Mouse (Mus musculus): ENCODE results near the gene Nap1l1.
A peak's percentile ranks its signal among the peaks of the same experiment; 100 is the strongest.
"Not testable (repeated sequence)": the region's sequence is repeated elsewhere in the genome, so short reads cannot be mapped to it uniquely, and the experiment has no call there.

The Nap1l1 gene

DNA sequence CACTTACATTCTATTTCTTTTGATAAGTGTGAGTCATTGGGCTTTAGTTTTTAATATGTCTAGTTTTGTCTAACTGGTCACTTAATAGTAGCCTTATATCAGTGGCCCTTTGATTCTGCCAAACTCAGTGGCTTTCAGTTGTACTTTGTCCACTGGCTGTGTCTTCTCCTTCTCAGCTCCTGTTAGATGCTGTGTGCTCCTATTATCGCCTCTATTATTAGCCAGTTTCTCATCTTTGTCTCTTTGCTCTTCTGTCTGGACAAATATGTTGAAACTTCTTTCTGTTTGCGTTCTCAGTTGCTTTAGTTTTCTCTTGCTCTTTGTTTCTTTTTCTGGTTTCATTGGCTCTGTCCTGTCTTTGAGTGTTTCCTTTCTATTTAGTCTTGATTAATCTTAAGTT, 9.6 kb downstream of the Nap1l1 start:
- DNase-seq = no peak

- DNase-seq = no peak
Observed at GRCm38 (mm10) chr10:111484079-111484478, 11.1 kb downstream of the Nap1l1 start.

DNA sequence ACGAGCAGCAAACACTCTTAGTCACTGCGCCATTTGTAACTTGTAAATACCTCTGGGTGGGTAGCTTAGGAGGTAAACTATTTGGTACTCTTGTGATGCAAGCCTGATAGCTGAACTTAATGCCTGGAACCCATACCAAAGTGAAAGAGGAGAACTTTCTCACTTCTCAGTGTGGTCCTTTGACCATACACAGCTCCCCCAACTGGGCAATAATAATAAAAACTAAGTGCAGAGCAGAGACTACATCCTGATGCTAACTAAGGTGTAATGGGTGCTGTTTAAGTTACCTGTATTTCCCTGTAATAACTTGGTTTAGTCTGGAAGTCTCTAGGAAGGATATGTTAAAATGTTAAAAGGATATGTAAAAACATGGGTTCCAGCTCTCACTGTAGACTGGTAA, 15.8 kb downstream of the Nap1l1 start:
- DNase-seq = no peak

- not testable (repeated sequence) for DNase-seq
Observed at GRCm38 (mm10) chr10:111490079-111490478, 17.1 kb downstream of the Nap1l1 start.

GRCm38 (mm10) chr10:111495888-111496287, 22.9 kb downstream of the Nap1l1 start:
- no peak for DNase-seq

GRCm38 (mm10) chr10:111499892-111500291, 26.9 kb downstream of the Nap1l1 start:
- DNase-seq = no peak

- peak; percentile 86 to 88 for DNase-seq
Observed at GRCm38 (mm10) chr10:111503071-111503470, 30.0 kb downstream of the Nap1l1 start.

GRCm38 (mm10) chr10:111503716-111504115, 30.7 kb downstream of the Nap1l1 start:
- no peak for DNase-seq

DNA sequence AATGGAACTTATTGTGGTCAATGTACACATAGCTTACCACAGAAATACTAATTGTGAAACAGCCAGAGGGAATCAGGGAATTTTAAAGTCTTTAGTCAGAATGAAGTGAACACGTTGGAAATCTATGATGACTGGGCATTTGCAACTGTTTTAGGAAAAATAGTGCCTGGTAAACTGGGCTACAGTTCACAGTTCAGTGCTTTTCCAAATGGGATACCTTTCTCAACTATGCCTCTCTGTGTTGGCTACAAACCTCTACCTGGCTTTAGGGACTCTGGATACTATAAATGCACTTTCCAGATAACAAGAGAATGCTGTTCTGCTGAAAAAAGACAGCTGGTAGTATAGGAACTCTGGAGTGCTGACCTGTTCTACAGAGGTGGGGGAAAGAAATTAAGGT, 31.6 kb downstream of the Nap1l1 start:
- no peak for DNase-seq

- no peak for DNase-seq
Observed at GRCm38 (mm10) chr10:111505406-111505805, 32.4 kb downstream of the Nap1l1 start.

- DNase-seq = peak; percentile 95 to 97
Observed at GRCm38 (mm10) chr10:111506101-111506925, 33.3 kb downstream of the Nap1l1 start, which contains the start of gene Phlda1. TSS of gene Phlda1 (plus strand) at chr10:111506286.

GRCm38 (mm10) chr10:111506926-111507459, 34.0 kb downstream of the Nap1l1 start:
- DNase-seq = no peak

- DNase-seq = peak; percentile 76 to 85
Observed at GRCm38 (mm10) chr10:111507460-111508211, 34.6 kb downstream of the Nap1l1 start.

- DNase-seq = no peak
Observed at GRCm38 (mm10) chr10:111508324-111509080, 35.5 kb downstream of the Nap1l1 start.

DNA sequence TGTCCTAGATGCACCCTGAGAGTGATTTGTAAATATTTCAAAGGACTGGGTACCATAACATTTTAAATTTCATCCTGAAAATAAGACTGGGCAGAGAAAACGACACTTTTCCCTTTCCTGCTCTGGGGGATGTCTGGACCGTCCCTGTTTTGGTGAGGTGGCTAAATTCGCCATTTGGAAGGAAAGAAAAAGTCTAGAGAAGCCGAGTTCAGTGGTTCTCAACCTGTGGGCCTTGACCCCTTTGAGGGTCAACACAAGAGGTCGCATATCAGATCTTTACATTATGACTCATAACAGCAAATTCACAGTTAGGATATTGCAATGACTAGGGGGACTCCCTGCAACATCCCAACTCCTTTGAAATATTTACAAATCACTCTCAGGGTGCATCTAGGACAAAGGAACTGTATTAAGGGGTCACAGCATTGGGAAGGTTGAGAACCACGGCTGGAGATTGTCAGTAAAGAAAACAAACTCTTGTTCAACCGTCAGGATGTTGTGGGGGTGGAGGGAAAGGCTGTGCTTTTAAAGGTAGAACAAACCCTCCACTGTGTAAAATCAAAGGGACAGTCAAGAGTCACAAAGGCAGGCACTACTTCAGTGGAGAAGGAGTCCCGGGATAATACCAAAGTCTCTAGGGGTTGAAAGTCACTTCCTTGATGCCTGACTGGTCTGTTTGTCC, 36.2 kb downstream of the Nap1l1 start:
- DNase-seq = no peak

GRCm38 (mm10) chr10:111509981-111510380, 37.0 kb downstream of the Nap1l1 start:
- DNase-seq = no peak

- DNase-seq = no peak
Observed at GRCm38 (mm10) chr10:111510798-111511197, 37.8 kb downstream of the Nap1l1 start.

GRCm38 (mm10) chr10:111512036-111512568, 39.1 kb downstream of the Nap1l1 start:
- DNase-seq = no peak

DNA sequence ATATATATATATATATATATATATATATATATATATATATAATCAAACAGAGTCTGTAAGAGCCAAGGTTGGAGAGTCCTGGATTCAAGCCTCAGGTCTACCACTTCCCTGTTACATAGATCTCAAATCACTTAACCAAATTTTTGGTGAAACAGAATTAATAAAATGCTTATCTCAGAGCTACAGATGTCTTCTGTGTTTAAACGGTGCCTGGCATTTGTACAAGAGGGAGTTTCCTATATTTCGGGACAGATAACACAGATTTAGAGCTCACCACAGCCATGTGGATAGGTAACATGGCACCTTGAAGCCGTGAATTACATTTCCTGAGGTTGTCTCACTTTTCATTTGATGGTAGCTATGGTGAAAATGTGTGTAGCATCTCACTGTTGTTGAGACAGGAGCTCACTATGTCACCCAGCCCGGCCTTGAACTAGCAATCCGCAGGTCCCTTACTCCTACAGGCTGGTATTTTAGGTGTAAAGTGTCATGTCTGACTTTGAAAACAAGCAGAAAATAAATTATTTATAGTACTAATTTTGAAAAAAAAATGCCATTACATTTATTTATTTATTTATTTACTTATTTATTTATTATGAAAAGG, 41.4 kb downstream of the Nap1l1 start:
- DNase-seq = no peak

DNA sequence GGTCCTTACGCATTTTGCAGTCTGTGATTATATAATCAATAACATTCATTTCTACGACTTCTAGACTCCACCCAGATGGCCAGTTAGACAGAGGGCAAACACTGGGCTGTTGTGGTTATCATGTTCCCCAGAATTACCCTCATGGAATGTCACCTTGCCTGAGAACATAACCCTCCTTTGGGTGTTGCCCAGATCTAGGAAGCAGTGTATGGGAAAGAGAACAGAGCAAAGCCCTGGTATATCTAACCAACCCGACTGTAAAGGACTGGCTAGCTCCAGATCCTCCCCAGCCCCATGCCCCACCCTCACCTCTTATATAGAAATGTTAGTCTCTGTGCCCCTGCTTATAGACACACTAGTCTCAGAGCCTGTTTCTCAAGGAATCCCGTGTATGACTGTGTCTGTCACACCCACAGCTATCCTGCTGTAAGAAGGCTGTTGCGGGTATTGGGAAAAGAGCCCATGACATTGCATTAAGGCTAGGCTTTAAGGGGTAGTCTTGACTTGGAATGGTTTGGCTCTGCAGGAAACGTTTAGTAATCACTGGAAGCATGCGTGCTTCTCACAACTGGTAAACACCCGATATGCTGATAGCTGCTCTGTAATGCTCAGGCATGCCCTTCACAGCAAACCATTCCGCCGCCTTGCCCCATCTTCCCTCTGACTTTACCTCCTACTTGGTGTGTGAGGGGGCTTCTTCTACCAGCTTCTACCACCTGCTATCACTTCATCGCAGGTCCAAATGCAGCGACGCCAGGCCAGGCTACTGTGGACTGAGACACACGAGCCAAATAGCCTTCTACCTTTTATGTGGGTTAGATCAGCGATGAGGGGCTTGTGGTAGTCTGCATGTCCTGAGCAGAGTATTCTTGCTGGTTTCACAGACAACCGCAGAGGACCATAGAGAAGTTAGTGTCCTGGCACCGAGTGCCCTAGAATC, 42.3 kb downstream of the Nap1l1 start:
- no peak for DNase-seq

Data from kidney, postnatal 4 days (tissue).